In genomic region chrX:147535616-147536015, GRCm38 (mm10) we compare ENCODE assay signal across 22 mouse cellular contexts. TPM values are rescaled to one million over a fixed set of nuclear protein-coding genes. Genes with fewer than 3 reads are reported as not detected.
DNase-seq lines count a peak whose midpoint lies in the region; TF ChIP-seq lines count a peak whose summit lies in the region.
"Had no signal": no experiment of that assay in that cellular context is flagged by ENCODE, and none has a peak within 500 bp of the region (broad histone marks: within the 10 kb centered on the region; RNA-seq: fewer than 3 reads in every experiment).

No protein-coding gene starts in this region.

- TF ChIP-seq CTCF in C2C12 (IDR thresholded peaks at IDR 0.05; ENCODE audit: control insufficient read depth, insufficient read depth, insufficient read length): no peak
- TF ChIP-seq CTCF in embryonic fibroblast, embryonic 13.5 days (IDR thresholded peaks at IDR 0.05; ENCODE audit: borderline replicate concordance, insufficient read depth, low read length): no peak

- peak; percentile 70 for DNase-seq in 3T3-L1 (ENCODE audit: low read depth, low spot score)
- peak; percentile 27 for DNase-seq in NIH3T3 (ENCODE audit: low read depth)
- no peak for DNase-seq in heart, postnatal 14 days
- DNase-seq in gastrocnemius, adult 18-20 months (ENCODE audit: low spot score): no peak
- DNase-seq in kidney, adult 11 months: no peak
- DNase-seq: adrenal gland, adult 8-10 months; adrenal gland, postnatal 14 days; adrenal gland, postnatal 36 days; B cell, adult 2 months; cerebellum, adult 11-12 months; cerebellum, adult 2 months; cerebellum, adult 9-10 months; cerebellum, postnatal 10 days; cerebellum, postnatal 25 days had no signal

- no peaks in the 10 kb centered on the region for H3K36me3 ChIP-seq in C2C12 (ENCODE audit: control insufficient read depth, insufficient read depth)
- H3K36me3 ChIP-seq: embryonic facial prominence, embryonic 13.5 days; forebrain, embryonic 10.5 days; forebrain, embryonic 12.5 days had no signal

- H3K4me1 ChIP-seq in embryonic fibroblast, embryonic 13.5 days (ENCODE audit: control insufficient read depth, insufficient read depth, low read length): peaks cover 6% of the 10 kb centered on the region; the same call in 1 of the 2 replicates
- H3K4me1 ChIP-seq: embryonic facial prominence, embryonic 13.5 days; forebrain, embryonic 10.5 days; forebrain, embryonic 12.5 days had no signal

- no peak overlapping the region for H3ac ChIP-seq in C2C12 (ENCODE audit: control insufficient read depth, insufficient read length, low read depth)

- intact Hi-C loops in heart, postnatal 14 days (cut with DNase I): no loop called here

- no peaks in the 10 kb centered on the region for H3K27me3 ChIP-seq in C2C12 (ENCODE audit: control insufficient read depth, insufficient read depth, insufficient read length)
- H3K27me3 ChIP-seq: embryonic facial prominence, embryonic 13.5 days; forebrain, embryonic 12.5 days had no signal

- no peaks in the 10 kb centered on the region for H3K79me2 ChIP-seq in C2C12 (ENCODE audit: control insufficient read depth, insufficient read depth)

- TF ChIP-seq POLR2A in embryonic fibroblast, embryonic 13.5 days (IDR thresholded peaks at IDR 0.05; ENCODE audit: low read depth, low read length): no peak

- H3K79me3 ChIP-seq in C2C12 (ENCODE audit: low read depth): no peaks in the 10 kb centered on the region

- H3K27ac ChIP-seq in embryonic fibroblast, embryonic 13.5 days (ENCODE audit: insufficient read depth, low read length): peak overlapping the region; percentile 57; the same call in 1 of the 2 replicates
- H3K27ac ChIP-seq: embryonic facial prominence, embryonic 13.5 days; forebrain, embryonic 10.5 days; forebrain, embryonic 12.5 days had no signal

- H3K4me3 ChIP-seq in C2C12 (ENCODE audit: insufficient read depth, poor library complexity, severe bottlenecking): no peak overlapping the region
- H3K4me3 ChIP-seq in embryonic fibroblast, embryonic 13.5 days (ENCODE audit: insufficient read depth, low read length): no peak overlapping the region
- H3K4me3 ChIP-seq: embryonic facial prominence, embryonic 13.5 days; erythroblast, embryonic 14.5 days; forebrain, embryonic 10.5 days; forebrain, embryonic 12.5 days had no signal

TF ChIP-seq in C2C12, 6 proteins besides CTCF, POLR2A, EP300 and RAD21:
- TF ChIP-seq CEBPB (IDR thresholded peaks at IDR 0.05; ENCODE audit: low read depth) (no peak), USF1 (IDR thresholded peaks at IDR 0.05; ENCODE audit: low read depth) (no peak), MYOD1 (IDR thresholded peaks at IDR 0.05; ENCODE audit: control insufficient read depth, insufficient read length, low read depth) (no peak), MYOG (IDR thresholded peaks at IDR 0.05; ENCODE audit: control insufficient read depth, extremely low read depth, insufficient read length) (no peak), MAX (IDR thresholded peaks at IDR 0.05) (peak; percentile 41), FOSL1 (IDR thresholded peaks at IDR 0.05; ENCODE audit: insufficient read depth, low read length, poor library complexity, severe bottlenecking) (no peak)

RNA-seq across cellular contexts. Expression of gene Lrch2, which starts 18.3 kb away (rescaled TPM):
- 4.2 TPM for polyA plus RNA-seq in C2C12 (2012; fragmentation: generic; extraction: Trizol)
- polyA plus RNA-seq in embryonic fibroblast, embryonic 13.5 days (2011; ENCODE audit: insufficient read length, low read depth, missing spikeins): 29.2 and 30.7 TPM in 2 replicates
- total RNA-seq in heart, postnatal 14 days (2021): 1 to 10 TPM; 3.5 to 4.5 TPM
- total RNA-seq in gastrocnemius, adult 18-20 months (2021): under 1 TPM; 0.37 to 0.59 TPM
- total RNA-seq: MEL had no signal
- polyA plus RNA-seq: activated CD4-positive, CD25-positive, alpha-beta regulatory T cell, adult 4 months; erythroblast, embryonic 14.5 days had no signal

Comparison
In these comparisons a context has a peak if more than half of its experiments do, and no peak if none do; other contexts are left out.
1. DNase-seq: peak in 3T3-L1 (single experiment) and NIH3T3 (single experiment); none in heart, postnatal 14 days (0 of 2), gastrocnemius, adult 18-20 months (single experiment) and kidney, adult 11 months (single experiment).